Mouse (Mus musculus) cerebellum, adult 9-11 months (tissue): Measurements from ENCODE around the gene Pdzd2.

Source experiments
- DNase-seq: peaks from one replicate; pipeline ENCODE4 v3.0.0; 2022

The Pdzd2 gene

DNA sequence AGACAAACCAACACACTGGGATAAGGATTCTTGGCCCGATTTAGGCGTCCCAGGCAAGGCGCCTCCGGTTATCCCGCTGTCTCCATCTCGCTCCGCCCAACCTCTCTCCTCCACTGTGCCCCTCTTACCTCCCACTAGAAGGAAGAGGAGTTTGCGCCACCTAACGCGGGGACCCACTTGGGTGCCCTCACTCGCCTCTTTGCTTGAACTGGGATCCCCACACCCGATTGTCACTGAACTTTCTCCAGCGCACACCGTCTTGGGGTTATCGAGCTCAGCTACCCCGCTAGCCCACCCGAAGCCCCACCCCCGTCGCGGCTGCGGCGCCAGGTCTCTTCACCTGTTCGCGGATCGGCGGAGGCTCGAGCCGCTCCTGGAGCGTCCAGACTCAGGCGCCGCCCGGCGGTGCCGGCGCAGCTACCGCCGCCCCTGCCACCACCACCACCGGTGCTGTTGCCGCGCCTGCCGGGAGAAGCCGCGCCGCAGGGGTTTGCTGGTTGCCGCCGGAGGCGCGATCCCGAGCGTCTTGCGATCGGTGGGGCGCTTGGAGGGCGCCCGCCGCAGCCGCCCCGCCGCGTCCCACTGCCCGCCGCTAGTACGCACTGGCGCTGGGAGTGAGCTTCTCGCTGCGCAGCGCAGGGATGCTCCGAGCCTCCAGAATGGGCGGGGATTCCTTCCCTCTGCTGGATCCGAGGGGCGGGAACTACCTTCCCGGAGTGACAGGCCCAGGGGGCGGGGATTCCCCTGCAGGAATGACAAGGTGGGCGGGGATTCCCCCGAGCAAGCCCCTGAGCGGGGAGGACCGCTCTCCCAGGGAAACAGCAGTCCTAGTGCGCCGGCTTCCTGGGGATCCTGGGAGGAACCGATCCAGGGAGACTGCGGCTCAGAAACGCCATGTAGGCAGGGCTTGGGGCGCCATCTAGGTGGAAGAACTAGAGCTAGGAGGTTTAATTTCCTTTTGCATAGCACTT, at the start of gene Pdzd2:
Pdzd2 (minus strand) TSS at position 648 of the 971 bp plus-strand sequence.
- DNase-seq: peak; percentile 90

- no peak for DNase-seq
These were observed 49.7 kb upstream of the Pdzd2 start for GRCm38 (mm10) chr15:12789406-12789867.

DNA sequence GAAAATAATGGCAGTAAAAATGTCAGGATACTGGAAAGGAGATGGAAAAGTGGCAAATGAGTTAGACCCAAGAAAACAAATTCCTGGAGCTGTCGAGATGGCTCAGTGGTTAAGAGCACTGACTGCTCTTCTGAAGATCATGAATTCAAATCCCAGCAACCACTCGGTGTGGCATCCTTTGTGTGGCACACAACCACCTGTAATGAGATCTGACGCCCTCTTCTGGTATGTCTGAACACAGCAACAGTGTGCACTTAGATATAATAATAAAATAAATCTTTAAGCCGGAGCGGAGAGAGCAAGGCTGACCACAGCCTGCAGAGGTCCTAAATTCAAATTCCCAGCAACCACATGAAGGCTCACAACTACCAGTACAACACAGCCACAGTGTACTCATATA, 48.8 kb upstream of the Pdzd2 start:
- DNase-seq: no peak

DNA sequence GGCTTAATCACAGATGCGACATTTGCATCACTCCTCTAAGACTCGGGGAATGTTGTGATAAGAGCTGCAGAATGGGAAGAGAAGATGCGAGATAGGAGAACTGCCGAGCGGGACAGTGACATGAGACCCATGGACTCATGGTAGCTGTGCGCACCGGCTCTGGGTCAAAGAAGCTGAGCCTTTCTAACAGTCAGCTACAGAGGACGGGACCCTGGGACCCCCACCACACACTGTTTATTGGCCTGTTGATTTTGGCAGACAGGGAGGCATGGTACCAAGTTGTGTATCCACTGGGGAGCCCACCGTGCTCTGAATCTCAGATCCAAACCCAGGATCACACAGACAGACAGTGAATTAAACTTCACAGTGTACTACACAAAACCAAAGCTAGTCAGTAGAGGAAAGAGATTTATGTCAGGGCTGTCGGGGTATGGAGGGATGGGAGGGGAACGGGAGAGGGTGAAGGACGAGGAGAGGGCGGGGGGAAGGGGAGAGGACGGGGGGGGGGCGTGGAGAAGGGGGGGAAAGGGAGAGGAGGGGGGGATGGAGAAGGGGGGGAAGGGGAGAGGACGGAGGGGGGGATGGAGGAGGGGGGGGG, 42.1 kb upstream of the Pdzd2 start:
- DNase-seq: no peak

DNA sequence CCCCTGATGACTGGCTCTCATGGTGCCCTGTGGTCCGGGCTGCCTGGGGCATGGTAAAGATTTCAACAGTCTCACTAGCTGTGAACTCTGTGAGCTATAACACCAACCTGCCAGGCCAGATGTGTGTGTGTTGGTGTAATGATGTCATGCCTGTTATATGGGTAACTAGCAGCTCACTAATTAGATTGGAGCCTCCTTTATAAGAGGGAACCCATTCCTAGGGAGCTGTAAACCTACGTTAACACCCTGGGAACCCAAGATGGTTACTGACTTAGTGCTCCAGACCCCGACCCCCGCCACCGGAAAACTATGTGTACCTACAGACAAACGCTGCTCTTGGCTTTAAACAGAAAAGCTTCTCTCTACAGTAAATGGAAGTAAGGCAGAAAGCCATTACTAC, 41.6 kb upstream of the Pdzd2 start:
- DNase-seq: no peak

GRCm38 (mm10) chr15:12774149-12774753, 34.5 kb upstream of the Pdzd2 start:
- DNase-seq: no peak

DNA sequence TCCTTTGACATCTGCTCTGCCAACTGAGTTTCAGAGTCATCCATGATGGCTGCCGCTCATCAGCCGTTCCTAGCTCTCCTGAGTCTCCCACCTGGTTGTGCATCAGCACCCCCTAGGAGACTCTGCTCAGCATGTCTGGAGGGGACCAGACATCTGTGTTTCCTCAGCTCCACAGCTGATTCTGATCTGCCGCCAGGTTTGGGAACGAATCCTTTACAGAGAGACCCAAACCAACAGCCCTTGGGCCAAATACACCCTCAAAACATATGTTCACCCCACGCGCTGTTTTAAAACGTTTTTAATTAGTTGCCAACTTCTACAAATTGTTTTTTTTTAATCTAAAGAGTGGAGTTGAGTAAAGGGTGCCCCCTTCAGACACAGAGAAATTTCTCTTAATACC, 31.2 kb upstream of the Pdzd2 start:
- DNase-seq: no peak

GRCm38 (mm10) chr15:12766848-12767247, 27.1 kb upstream of the Pdzd2 start:
- DNase-seq: no peak

GRCm38 (mm10) chr15:12763147-12763546, 23.4 kb upstream of the Pdzd2 start:
- DNase-seq: no peak

GRCm38 (mm10) chr15:12762258-12762913, 22.7 kb upstream of the Pdzd2 start:
- DNase-seq: no peak

DNA sequence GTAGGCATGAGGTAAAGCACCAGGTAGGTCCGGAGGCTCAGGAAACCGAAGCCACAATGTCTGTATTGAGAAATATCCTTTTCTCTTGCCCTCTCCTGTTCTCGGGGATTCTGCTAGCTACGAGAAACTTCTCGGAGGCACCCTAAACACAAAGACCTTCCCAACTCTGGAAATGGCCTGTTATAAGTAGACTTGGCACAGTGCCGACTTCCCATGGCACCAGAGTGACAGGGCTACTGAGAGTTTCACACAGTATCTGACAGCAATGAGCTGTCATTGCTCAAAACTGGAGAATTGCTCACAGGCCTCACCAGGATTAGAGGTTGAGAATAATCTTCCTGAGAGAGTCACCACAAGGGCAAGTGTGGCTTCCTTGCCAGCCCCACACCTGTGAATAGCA, 21.0 kb upstream of the Pdzd2 start:
- no peak for DNase-seq

GRCm38 (mm10) chr15:12758461-12758860, 18.7 kb upstream of the Pdzd2 start:
- no peak for DNase-seq

DNA sequence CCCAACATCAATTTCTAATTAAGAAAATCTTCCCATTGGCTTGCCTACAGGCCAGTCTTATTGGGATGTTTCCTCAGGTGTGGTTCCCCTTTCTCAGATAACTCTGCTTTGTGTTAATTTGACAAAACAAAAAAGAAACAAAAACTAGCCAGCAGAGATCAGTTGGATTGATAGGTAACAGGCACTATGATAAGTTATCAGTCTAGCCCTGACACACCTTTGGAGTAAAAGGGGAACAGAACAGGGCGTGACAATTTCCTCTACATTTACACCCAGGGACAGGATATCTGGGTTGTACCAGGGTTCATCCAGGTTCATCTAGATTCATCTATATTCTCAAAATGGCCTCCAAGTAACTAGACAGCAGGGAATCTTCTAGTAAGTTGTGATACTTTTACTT, 18.0 kb upstream of the Pdzd2 start:
- DNase-seq: no peak

- DNase-seq: no peak
These were observed 13.5 kb upstream of the Pdzd2 start for GRCm38 (mm10) chr15:12753201-12753600.

DNA sequence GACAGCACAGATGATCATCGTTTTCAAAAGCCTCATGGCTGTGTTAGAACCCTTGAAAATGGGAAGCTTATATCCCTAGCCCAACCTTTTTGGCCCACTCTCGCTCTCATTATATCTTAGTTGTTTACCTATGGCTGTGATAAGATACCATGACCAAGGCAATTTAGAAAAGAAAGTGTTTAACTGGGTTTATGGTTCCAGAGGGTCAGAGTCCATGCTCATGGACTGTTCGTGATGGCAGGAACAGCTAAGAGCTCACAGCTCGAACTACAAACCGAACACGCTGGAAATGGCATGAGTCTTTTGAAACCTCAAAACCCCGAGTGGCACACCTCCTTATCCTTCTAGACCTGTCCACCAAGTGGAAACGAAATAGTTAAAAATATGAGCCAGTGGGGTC, 11.2 kb upstream of the Pdzd2 start:
- DNase-seq: no peak

DNA sequence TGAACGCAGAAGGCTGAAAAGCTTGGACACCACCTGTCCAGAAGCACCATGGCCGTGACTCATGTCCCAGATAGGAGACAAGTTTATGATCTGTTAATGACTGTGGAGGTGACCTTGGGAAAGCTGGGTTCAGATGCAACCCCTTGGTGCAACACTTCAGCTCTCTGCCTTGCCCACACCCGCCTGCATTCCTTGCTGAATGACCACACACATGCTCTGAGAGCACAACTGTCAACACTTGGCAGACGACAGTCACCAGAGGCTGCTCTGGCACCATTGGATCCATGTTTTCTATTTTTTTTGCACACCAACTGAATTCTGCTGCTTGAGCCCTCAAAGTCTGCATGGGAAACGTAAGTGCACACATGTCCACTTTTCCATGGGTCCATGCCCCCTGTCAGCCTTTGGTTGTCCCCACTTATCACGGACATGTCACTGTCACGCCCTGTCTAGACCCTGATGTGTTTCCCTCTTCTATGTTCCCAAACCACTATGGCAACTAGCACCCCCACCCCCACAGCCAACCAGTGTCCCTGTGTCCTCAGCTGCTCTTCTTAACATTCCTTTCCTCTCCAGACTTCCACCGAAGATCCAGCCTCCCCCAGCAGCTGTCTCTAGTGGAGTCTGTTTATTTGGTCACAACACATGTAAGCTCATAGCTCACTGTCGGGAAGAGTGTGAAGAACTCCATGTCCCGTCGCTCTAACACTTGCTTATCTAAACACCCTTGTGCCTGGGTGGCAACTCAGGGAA, 10.0 kb upstream of the Pdzd2 start:
- DNase-seq: no peak

- DNase-seq: no peak
These were observed 2.6 kb upstream of the Pdzd2 start for GRCm38 (mm10) chr15:12742117-12742906.

- DNase-seq: peak; percentile 21
These were observed 1.2 kb downstream of the Pdzd2 start for GRCm38 (mm10) chr15:12738301-12739093.

DNA sequence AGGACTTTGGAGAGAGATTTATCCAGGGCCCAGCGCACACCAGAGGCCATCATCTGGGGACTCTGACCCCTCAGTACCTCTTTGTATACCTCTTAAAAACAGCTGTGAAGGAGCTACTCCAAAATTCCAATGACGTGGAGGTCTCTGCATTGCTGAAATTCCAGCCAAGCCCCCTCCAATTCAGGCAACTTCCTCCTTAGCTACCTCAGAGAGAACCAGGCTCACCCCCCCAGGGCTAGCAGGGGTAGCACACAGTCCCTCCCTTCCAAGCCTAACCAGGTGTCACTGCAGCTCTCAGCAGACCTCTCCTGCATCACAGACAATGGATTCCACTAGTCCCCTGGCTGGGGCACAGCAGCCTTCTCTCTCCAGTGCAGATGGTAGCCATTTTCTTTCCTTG, 4.5 kb downstream of the Pdzd2 start:
- DNase-seq: no peak

DNA sequence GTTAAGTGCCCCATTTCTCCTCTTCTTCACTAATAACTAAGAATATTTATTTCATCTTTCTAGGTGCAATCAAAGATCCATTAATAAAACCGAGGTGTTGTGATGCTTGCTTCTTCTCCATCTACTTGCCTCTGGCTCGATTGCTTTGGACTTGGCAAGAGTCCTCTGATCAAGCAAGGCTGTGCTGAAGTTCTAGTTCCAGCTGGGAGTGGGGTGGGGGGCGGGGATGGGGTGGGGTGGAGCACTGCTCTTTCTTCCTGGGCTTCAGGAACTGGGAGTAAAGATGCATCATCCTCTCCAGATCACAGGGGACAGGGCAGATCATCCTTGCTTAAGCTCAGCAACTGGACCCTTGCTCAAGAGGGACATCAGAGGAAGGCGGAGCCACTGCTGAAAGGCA, 5.5 kb downstream of the Pdzd2 start:
- no peak for DNase-seq

DNA sequence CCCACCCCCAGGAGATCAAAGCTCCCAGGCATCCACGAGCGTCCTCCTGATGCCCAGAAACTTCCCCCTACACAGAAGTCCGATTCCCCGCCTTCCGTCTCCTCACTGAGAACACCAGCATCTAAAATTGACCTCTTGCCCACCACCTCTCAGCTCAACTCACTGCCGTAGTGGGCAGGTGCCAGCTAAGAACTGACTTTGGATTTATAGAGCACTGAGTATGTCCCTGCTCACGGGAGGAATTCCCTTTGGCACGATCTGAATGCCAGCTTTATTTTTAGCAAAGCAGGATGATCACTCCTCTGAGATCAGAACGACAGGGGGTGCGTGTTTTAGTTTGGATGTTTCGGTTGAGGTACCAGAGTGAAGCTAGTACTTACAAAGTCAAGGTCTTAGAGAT, 7.1 kb downstream of the Pdzd2 start:
- no peak for DNase-seq
